Mouse (Mus musculus) olfactory bulb, adult 2 months (tissue): ENCODE results near the gene Cacna1d. TPM values are rescaled to one million over a fixed set of nuclear protein-coding genes. Genes with fewer than 3 reads are reported as not detected.

ENCODE experiments used
- H3K27ac ChIP-seq: fragments of 200-500 bp; 2 replicates; pipeline ENCODE4 v1.5.1; 2012; ENCODE audit warnings: low read depth, low read length; ENCODE audit not compliant: insufficient read depth
- H3K4me1 ChIP-seq: fragments of 200-500 bp; 2 replicates; pipeline ENCODE4 v1.6.1; 2012; ENCODE audit warnings: low read length; ENCODE audit not compliant: control insufficient read depth, insufficient read depth
- H3K4me3 ChIP-seq: fragments of 200-500 bp; 2 replicates; pipeline ENCODE4 v1.5.1; 2012; ENCODE audit warnings: mild to moderate bottlenecking, low read depth, low read length, moderate library complexity; ENCODE audit not compliant: insufficient read depth
- CTCF ChIP-seq: fragments of 200-500 bp; IDR thresholded peaks from 2 replicates; pipeline ENCODE4 v1.5.1; 2012; ENCODE audit warnings: low read depth, mild to moderate bottlenecking, low read length, moderate library complexity; ENCODE audit not compliant: insufficient read depth
- POLR2A ChIP-seq: fragments of 200-500 bp; IDR thresholded peaks from 2 replicates; pipeline ENCODE4 v1.6.1; 2012; ENCODE audit warnings: mild to moderate bottlenecking, low read depth, low read length, moderate library complexity; ENCODE audit not compliant: insufficient read depth
- WGBS: fragments of 180-500 bp; shearing (Covaris S2); methylation state at CpG from one replicate; pipeline ENCODE4 v1.1.7; 2018; 5-methylcytosine and 5-hydroxymethylcytosine counted together
- polyA plus RNA-seq: library from polyadenylated mRNA; stranded (reverse); fragments of >200 nt; gene quantifications from 2 replicates; pipeline ENCODE4 v1.2.4, GENCODE M21; 2012; ENCODE audit warnings: low replicate concordance; ENCODE audit not compliant: missing spikeins, insufficient read depth, insufficient read length

Cacna1d gene
- polyA plus RNA-seq, 1 experiment, result 140 TPM

DNA sequence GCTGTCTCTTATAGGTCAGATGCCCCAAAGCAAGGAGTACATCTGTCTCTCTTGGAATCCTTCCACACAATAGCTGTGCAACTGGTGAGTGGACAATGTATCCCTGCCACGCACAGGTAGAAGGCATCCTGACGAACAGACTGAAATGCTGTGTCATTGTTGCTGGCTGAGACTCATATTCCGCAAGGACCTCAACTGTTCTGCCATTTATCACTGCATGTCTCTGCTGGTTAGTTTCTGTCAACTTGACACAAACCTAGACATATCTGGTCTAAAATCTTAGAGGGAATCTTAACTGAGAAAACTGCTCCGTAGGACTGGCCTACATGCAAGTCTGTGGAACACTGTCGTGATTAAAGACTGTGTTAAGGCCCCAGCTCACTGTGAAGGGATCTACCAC lies 246.5 kb downstream of the Cacna1d start:
- Histone ChIP-seq H3K27ac (no peak overlapping the region), H3K4me3 (no peak overlapping the region), H3K4me1 (peaks cover 35% of the 10 kb centered on the region)
- 88% methylated on average over 5 of the region's 5 CpGs for WGBS
- TF ChIP-seq CTCF (no peak), POLR2A (no peak)

DNA sequence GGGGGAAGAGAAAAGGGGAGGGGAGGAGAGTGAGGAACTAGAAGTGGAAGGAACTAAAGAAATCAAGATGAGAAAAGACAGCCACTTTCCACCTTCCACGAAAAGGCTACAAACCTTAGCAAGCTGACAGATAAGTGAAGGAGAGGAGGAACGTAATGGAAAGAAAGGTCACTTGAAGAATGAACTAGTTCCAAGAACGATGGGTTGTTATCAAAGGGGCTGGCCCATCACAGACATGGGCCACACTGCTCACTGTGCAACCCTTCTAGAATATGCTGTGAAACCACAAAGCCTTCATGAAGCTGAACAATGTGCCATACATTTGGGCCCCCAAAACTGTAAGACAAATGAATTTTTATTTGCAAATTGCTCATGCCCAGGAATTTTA lies 248.4 kb downstream of the Cacna1d start:
- WGBS, result 60% methylated on average over 3 of the region's 3 CpGs
- Histone ChIP-seq H3K4me3 (no peak overlapping the region), H3K4me1 (peaks cover 25% of the 10 kb centered on the region), H3K27ac (peak overlapping the region; percentile 58; the same call in 1 of the 2 replicates)
- no peak for TF ChIP-seq CTCF
- TF ChIP-seq POLR2A, result no peak

DNA sequence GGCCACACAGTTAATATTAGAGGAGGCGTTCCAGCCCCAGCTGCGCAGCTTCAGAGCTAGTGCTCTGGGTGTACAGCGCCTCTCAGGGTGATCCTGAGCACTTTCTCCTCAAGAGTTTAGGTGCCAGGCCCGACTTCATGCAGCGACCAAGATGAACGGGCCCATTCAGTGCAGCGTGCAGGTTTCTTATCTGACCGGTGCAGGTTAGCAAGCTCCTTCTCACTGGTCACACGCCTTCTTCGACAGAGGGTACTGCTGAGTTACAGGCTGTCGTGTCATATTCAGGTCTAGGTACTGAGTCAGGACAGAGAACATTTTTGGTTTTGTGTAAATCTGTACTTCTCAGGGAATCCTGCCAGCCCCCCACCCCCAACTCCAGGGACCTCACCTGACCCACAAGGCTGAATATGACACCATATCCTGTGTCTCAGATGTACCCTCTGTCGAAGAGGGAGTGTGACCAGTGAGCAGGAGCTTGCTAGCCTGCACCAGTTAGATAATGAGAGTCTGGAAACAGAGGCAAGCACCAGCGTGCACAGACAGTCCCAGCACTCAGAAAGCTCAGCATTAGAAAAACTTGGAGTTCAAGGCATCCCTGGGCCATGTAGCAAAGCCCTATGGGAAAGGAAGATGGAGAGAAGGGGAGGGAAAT lies 249.0 kb downstream of the Cacna1d start:
- Histone ChIP-seq H3K4me1 (peaks cover 22% of the 10 kb centered on the region), H3K27ac (no peak overlapping the region), H3K4me3 (no peak overlapping the region)
- 85% methylated on average over 13 of the region's 13 CpGs for WGBS
- TF ChIP-seq CTCF, result no peak
- TF ChIP-seq POLR2A, result no peak

DNA sequence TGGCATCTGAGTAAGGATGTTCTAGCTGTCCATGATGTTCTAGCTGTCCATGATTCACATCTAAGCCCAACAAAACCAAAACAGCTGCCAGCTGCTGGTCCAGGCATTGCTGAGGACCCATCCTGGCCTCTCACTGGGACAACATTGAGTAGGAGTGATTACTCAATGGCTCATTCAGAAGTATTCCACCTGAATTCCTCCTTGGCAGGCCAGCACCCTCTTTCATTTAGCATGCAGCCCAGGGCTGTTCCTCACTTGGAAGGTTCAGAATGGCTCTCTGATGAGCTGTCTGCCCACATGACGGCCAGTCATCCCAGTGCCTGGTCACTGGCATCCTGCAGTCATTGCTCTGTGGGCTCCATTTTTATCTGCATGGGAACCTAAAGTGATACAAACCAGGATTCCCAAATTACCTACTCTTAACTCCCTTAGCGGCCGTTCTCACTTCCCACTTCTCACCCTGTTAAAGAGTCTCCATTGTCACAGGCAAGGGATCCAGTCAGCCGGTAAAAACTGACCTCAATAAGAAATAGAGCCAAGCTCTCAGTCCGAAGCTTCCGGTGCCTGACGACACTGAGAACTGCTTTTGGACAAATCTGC lies 250.2 kb downstream of the Cacna1d start:
- H3K4me1 ChIP-seq, result peaks cover 22% of the 10 kb centered on the region
- WGBS, result 64% methylated on average over 7 of the region's 7 CpGs
- no peak overlapping the region for H3K4me3 ChIP-seq
- no peak overlapping the region for H3K27ac ChIP-seq
- TF ChIP-seq POLR2A (no peak), CTCF (no peak)

DNA sequence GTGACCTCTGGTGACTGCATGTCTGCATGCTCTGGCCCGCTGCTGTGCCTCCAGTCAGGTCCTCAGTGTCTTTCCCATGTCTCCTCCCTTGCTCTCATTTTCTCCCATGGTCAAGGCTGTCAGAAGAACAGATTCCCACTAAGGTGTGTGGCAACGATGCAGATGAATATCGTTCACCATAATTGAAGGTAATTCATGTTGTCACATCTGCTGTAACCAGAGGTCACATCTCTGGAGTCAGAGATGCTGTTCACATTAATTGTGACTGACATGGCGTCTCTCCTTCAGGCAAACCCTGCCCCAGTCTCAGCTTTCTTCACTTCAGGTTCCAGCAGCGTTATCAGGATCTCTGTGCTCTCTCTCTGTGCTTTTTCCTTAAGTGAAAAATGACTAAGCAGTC lies 252.4 kb downstream of the Cacna1d start:
- WGBS, result 92% methylated on average over 5 of the region's 5 CpGs
- Histone ChIP-seq H3K27ac (no peak overlapping the region), H3K4me3 (no peak overlapping the region), H3K4me1 (peaks cover 15% of the 10 kb centered on the region)
- TF ChIP-seq CTCF (no peak), POLR2A (no peak)

DNA sequence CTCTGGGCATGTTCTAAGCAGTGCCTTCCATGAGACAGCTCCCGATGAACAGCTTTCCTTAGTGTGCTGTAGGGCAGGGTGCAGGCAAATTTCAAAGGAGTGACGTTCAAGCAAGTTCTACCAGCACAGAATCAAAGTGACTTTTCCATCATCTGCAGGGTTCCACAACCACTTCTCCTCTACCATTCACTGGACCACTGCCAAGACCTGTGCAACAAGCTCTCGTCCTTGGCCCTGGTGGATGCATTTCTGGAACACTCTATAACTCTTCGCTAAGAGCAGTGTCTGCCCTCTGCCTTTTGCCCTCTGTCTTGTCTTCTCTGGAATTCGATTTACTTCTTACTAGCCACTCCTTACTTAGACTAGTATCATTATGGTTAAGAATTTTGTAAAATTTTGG lies 266.1 kb downstream of the Cacna1d start:
- no peak for TF ChIP-seq CTCF
- no peak for TF ChIP-seq POLR2A
- WGBS, result 82% methylated on average over 5 of the region's 5 CpGs
- no peak overlapping the region for H3K4me3 ChIP-seq
- no peak overlapping the region for H3K27ac ChIP-seq
- peaks cover 11% of the 10 kb centered on the region for H3K4me1 ChIP-seq

DNA sequence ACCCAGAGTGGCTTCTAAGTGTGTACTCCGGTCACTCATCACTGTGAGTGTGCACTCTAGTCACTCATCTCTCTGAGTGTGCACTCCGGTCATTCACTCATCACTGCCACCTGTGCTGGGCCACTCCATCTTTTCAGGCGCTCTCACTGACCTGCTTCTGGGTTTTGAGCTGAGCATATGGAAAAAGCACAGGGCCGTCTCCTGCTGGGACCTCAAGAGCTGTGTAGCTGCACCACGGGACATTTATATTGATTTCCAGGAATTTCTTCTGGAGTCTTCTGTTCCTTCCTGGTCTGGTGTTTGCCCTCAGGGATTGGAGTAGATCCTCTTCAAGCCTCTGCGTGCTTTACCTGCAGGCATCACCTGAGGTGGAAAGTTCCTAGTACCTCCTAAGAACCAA lies 269.2 kb downstream of the Cacna1d start:
- H3K4me3 ChIP-seq, result no peak overlapping the region
- no peak overlapping the region for H3K27ac ChIP-seq
- WGBS, result 92% methylated on average over 6 of the region's 6 CpGs
- TF ChIP-seq CTCF, result no peak
- H3K4me1 ChIP-seq, result peaks cover 23% of the 10 kb centered on the region

DNA sequence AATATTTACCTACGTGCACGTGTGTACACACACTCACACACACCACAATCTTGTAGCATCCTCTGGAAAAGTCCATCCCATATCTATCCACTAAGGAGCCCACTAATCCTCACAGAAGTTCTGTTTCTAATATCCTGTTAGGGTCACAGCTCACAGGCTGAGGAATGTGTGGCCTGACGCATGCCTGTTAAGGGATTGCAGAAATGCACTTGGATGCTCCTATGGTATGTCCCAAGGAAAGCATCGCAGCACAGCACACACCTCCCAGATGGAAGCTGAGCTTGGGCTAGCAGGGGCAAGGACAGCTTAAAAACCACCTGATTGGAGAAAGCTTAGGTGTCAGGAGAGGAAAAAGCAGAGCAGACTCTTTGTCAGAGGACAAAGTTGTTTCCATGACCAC lies 271.4 kb downstream of the Cacna1d start:
- Histone ChIP-seq H3K4me1 (peaks cover 24% of the 10 kb centered on the region), H3K27ac (peak overlapping the region; percentile 16), H3K4me3 (no peak overlapping the region)
- WGBS, result 83% methylated on average over 4 of the region's 4 CpGs
- TF ChIP-seq POLR2A (no peak), CTCF (no peak)

DNA sequence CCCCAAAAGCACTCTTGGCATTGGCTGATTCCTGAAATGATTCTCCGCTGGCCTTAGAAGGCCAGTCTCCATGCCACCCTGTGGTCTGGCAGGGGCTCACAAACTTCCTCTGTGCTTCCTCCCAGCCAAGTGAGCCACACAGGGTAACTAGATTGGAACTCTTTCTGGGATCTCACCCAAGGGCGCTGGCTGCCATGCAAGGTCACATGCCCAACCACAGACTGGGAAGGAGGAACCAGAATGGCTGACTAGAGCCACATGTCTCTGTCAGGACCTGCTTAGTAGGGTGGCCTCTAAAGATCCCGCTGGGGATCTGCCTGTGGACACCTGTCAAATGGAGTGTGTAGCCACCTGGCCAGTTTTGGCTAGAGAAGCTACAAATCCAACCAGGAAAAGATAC lies 273.1 kb downstream of the Cacna1d start:
- Histone ChIP-seq H3K27ac (peak overlapping the region; percentile 88), H3K4me3 (no peak overlapping the region), H3K4me1 (peaks cover 35% of the 10 kb centered on the region)
- 73% methylated on average over 3 of the region's 3 CpGs for WGBS
- TF ChIP-seq CTCF, result no peak
- TF ChIP-seq POLR2A, result no peak

DNA sequence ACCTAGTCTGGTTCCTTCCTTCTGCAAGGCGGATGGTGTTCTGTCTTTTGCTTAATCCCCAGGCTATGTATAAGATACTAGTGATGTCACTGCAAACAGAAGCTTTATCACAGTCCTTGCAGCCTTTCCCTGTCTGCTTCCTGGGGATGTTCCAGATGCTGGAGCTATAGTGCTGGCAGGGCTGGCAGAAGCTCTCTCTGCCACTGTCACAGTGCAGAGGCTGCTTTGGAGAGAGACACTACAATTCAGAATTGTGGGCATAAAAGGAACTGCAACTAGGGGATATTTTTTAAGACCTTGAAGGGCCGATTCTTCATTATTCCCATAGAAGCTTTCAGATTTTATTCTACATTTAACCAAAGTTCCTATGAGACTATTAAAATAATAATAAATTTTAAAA lies 274.1 kb downstream of the Cacna1d start:
- TF ChIP-seq CTCF (no peak), POLR2A (no peak)
- Histone ChIP-seq H3K4me3 (no peak overlapping the region), H3K27ac (peak overlapping the region; percentile 67; the same call in 1 of the 2 replicates), H3K4me1 (peaks cover 38% of the 10 kb centered on the region)
- 33% methylated on average over 2 of the region's 2 CpGs for WGBS
